Comparison of ENCODE assay signal across 8 mouse cellular contexts in the genomic region with DNA sequence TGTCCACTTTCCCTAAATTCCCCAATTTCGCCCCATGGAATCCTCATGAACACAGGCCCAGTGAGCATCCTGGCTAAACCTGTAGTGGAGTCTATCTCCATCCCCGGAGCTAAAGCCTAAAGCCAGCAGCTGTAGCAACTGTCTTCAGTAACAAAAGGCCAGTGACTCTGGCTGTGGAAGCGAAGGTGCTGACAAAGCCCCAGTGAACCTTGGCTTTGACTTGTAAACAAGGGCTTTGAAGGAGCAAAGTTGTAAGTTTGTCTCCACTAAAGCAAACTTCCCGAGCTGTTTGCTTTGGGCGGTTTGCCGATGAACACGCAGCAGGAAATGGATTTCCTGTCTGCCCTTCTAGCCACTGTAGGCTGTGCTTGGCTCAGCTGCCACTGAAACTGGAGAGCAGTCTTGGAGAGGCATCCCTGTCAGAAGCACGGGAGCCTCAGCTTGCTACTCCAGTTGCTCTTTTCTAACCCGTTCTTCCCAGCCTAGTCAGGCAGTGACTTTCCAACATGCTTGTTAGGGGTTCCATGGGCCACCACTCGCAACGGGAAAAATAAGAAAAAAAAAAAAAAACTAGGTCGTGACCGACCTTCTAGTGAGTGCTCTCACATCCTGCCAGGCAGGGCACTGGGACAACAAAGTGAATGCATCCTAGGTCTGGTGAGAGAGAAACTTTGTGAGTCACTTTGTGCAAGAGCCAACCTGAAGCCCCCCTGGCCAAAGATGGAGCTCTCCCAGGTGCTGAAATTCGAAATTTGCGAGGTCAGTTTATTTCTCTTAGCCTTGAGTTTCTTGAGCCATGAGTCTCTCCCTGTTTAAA.
DNase-seq lines count a peak whose midpoint lies in the region; ATAC-seq and TF ChIP-seq lines count a peak whose summit lies in the region.

No protein-coding gene starts in this region.

- H3K4me1 ChIP-seq in megakaryocyte, embryonic 14.5 days: peaks cover 9% of the 10 kb centered on the region
- H3K4me1 ChIP-seq in embryonic facial prominence, embryonic 13.5 days: peaks cover 4% of the 10 kb centered on the region
- peaks cover 15% of the 10 kb centered on the region for H3K4me1 ChIP-seq in limb, embryonic 10.5 days
- H3K4me1 ChIP-seq in midbrain, postnatal 0 days (ENCODE audit: insufficient read depth, low read length): peaks cover 2% of the 10 kb centered on the region; the same call in 1 of the 2 replicates

- TF ChIP-seq CTCF in midbrain, postnatal 0 days (IDR thresholded peaks at IDR 0.05): no peak

- H3K4me2 ChIP-seq in embryonic facial prominence, embryonic 13.5 days: peak overlapping the region; percentile 27
- H3K4me2 ChIP-seq in midbrain, postnatal 0 days (ENCODE audit: low read depth, low read length, poor library complexity, severe bottlenecking): no peak overlapping the region

- no peak overlapping the region for H3K9ac ChIP-seq in embryonic facial prominence, embryonic 13.5 days
- H3K9ac ChIP-seq in midbrain, postnatal 0 days (replicated peaks; ENCODE audit: low read length, poor library complexity, severe bottlenecking): no peak overlapping the region

- DNase-seq in adrenal gland, postnatal 36 days: peak; percentile 44 to 46
- peak; percentile 80 for DNase-seq in limb, embryonic 10.5 days (ENCODE audit: low spot score)
- peak; percentile 38 for DNase-seq in midbrain, postnatal 0 days (ENCODE audit: low spot score)
- no peak for DNase-seq in thymus, postnatal 10 days (ENCODE audit: low spot score in 2 of 2)

- 7% methylated on average over 15 of the region's 15 CpGs for WGBS in embryonic facial prominence, embryonic 13.5 days
- WGBS in limb, embryonic 10.5 days: 10% methylated on average over 15 of the region's 15 CpGs
- WGBS in midbrain, postnatal 0 days: 14% methylated on average over 15 of the region's 15 CpGs

- no peak for ATAC-seq in megakaryocyte, adult 5-6 weeks (ENCODE audit: poor library complexity, severe bottlenecking)
- no peak for ATAC-seq in embryonic facial prominence, embryonic 13.5 days (ENCODE audit: insufficient number of reproducible peaks, insufficient read depth, low FRiP score, low TSS enrichment, low read depth)
- ATAC-seq in midbrain, postnatal 0 days (ENCODE audit: low FRiP score): no peak
- no peak for ATAC-seq in erythroblast, adult 5-6 weeks (replicated peaks; ENCODE audit: low FRiP score, poor library complexity, severe bottlenecking)

- H3K9me3 ChIP-seq in megakaryocyte, embryonic 14.5 days: no peaks in the 10 kb centered on the region
- H3K9me3 ChIP-seq in embryonic facial prominence, embryonic 13.5 days: no peaks in the 10 kb centered on the region
- H3K9me3 ChIP-seq in limb, embryonic 10.5 days (replicated peaks): no peaks in the 10 kb centered on the region
- H3K9me3 ChIP-seq in midbrain, postnatal 0 days (ENCODE audit: low read length): no peaks in the 10 kb centered on the region

- H3K36me3 ChIP-seq in megakaryocyte, embryonic 14.5 days (replicated peaks; ENCODE audit: low read length): no peaks in the 10 kb centered on the region
- no peaks in the 10 kb centered on the region for H3K36me3 ChIP-seq in embryonic facial prominence, embryonic 13.5 days
- H3K36me3 ChIP-seq in limb, embryonic 10.5 days: no peaks in the 10 kb centered on the region
- no peaks in the 10 kb centered on the region for H3K36me3 ChIP-seq in midbrain, postnatal 0 days (ENCODE audit: insufficient read depth, low read length)

- H3K4me3 ChIP-seq in megakaryocyte, embryonic 14.5 days (replicated peaks): peak overlapping the region; percentile 6
- H3K4me3 ChIP-seq in embryonic facial prominence, embryonic 13.5 days: no peak overlapping the region
- no peak overlapping the region for H3K4me3 ChIP-seq in limb, embryonic 10.5 days
- H3K4me3 ChIP-seq in midbrain, postnatal 0 days (ENCODE audit: low read depth, low read length): no peak overlapping the region

- no peak overlapping the region for H3K27ac ChIP-seq in embryonic facial prominence, embryonic 13.5 days
- no peak overlapping the region for H3K27ac ChIP-seq in limb, embryonic 10.5 days
- H3K27ac ChIP-seq in midbrain, postnatal 0 days (ENCODE audit: low read depth, low read length): no peak overlapping the region

- no peaks in the 10 kb centered on the region for H3K27me3 ChIP-seq in megakaryocyte, embryonic 14.5 days (replicated peaks)
- H3K27me3 ChIP-seq in embryonic facial prominence, embryonic 13.5 days: no peaks in the 10 kb centered on the region
- no peaks in the 10 kb centered on the region for H3K27me3 ChIP-seq in limb, embryonic 10.5 days (ENCODE audit: low read depth, poor library complexity, severe bottlenecking)
- no peaks in the 10 kb centered on the region for H3K27me3 ChIP-seq in midbrain, postnatal 0 days (ENCODE audit: insufficient read depth, low read length)

Comparison
In these comparisons a context has a peak if more than half of its experiments do, and no peak if none do; other contexts are left out.
1. DNase-seq: peak in adrenal gland, postnatal 36 days (2 of 2), limb, embryonic 10.5 days (single experiment) and midbrain, postnatal 0 days (single experiment); none in thymus, postnatal 10 days (0 of 2).